Mouse (Mus musculus) liver, postnatal 0 days (tissue): Measurements from ENCODE around the gene Clic6. TPM values are rescaled to one million over a fixed set of nuclear protein-coding genes. Genes with fewer than 3 reads are reported as not detected.
A peak's percentile ranks its signal among the peaks of the same experiment; 100 is the strongest.

Experiments used
- ATAC-seq: fragments of 200-750 bp; cut with Nextera tagmentation; 2 replicates; pipeline ENCODE4 v1.8.0; 2017; ENCODE audit warnings: mild to moderate bottlenecking, moderate library complexity
- DNase-seq: peaks from one replicate; pipeline ENCODE4 v3.0.0-alpha.2; 2016
- H3K27ac ChIP-seq: fragments of 300-500 bp; sonication (generic); 2 replicates; pipeline ENCODE4 v1.5.1; 2014; ENCODE audit warnings: antibody characterized with exemption, moderate library complexity, mild to moderate bottlenecking, low read depth
- H3K27me3 ChIP-seq: fragments of 300-500 bp; sonication (generic); 2 replicates; pipeline ENCODE4 v1.6.1; 2014; ENCODE audit warnings: low read length, control low read depth, mixed read lengths; ENCODE audit not compliant: insufficient read depth
- H3K36me3 ChIP-seq: fragments of 300-500 bp; sonication (generic); replicated peaks from 2 replicates; pipeline ENCODE4 v1.6.1; 2014; ENCODE audit warnings: mild to moderate bottlenecking, control low read depth, low read length, moderate library complexity, mixed read lengths; ENCODE audit not compliant: insufficient read depth
- H3K4me1 ChIP-seq: fragments of 300-500 bp; sonication (generic); 2 replicates; pipeline ENCODE4 v1.6.1; 2014; ENCODE audit warnings: antibody characterized with exemption, mild to moderate bottlenecking, control low read depth; ENCODE audit not compliant: insufficient read depth
- H3K4me2 ChIP-seq: fragments of 300-500 bp; sonication (generic); 2 replicates; pipeline ENCODE4 v1.6.1; 2014; ENCODE audit warnings: low read depth, mild to moderate bottlenecking, low read length, moderate library complexity, mixed read lengths
- H3K4me3 ChIP-seq: fragments of 300-500 bp; sonication (generic); 2 replicates; pipeline ENCODE4 v1.5.1; 2014; ENCODE audit warnings: low read depth, low read length
- H3K9ac ChIP-seq: fragments of 300-500 bp; sonication (generic); replicated peaks from 2 replicates; pipeline ENCODE4 v1.6.1; 2014; ENCODE audit warnings: mild to moderate bottlenecking, moderate library complexity
- H3K9me3 ChIP-seq: fragments of 300-500 bp; sonication (generic); 2 replicates; pipeline ENCODE4 v1.6.1; 2016; ENCODE audit warnings: mild to moderate bottlenecking, control low read depth, low read length, mixed read lengths
- CTCF ChIP-seq: sonication (generic); IDR thresholded peaks from 2 replicates; pipeline ENCODE4 v1.5.1; 2016; ENCODE audit warnings: antibody characterized with exemption, low read depth
- EP300 ChIP-seq: IDR thresholded peaks from 2 replicates; pipeline ENCODE4 v1.6.1; 2016; ENCODE audit warnings: antibody characterized with exemption, low read depth, mild to moderate bottlenecking
- WGBS: fragments of 180-500 bp; shearing (Covaris S2); extraction: QIAGEN DNeasy Blood & Tissue Kit; methylation state at CpG from one replicate; pipeline ENCODE4 v1.1.7; 2014; ENCODE audit not compliant: insufficient replicate concordance; 5-methylcytosine and 5-hydroxymethylcytosine counted together
- polyA plus RNA-seq: library from polyadenylated mRNA; unstranded; fragments of >200 nt; fragmentation: Nextera tagmentation; extraction: Ambion mirVana; gene quantifications from 2 replicates; pipeline ENCODE4 v1.2.1, GENCODE M21; 2015

Clic6 gene
- polyA plus RNA-seq, 1 experiment from 2014 or later = 0.32 TPM

- Histone ChIP-seq H3K4me2 (peak overlapping the region; percentile 74), H3K4me3 (peak overlapping the region; percentile 48), H3K4me1 (peaks cover 9% of the 10 kb centered on the region), H3K27me3 (peaks cover 37% of the 10 kb centered on the region), H3K27ac (no peak overlapping the region), H3K9ac (peak overlapping the region; percentile 40; the same call in 1 of the 2 replicates), H3K9me3 (no peaks in the 10 kb centered on the region), H3K36me3 (no peaks in the 10 kb centered on the region)
- ATAC-seq = no peak
- TF ChIP-seq CTCF (no peak), EP300 (no peak)
- DNase-seq = peak; percentile 24
- 1% methylated on average over 32 of the region's 34 CpGs for WGBS
Measured at GRCm38 (mm10) chr16:92498589-92498981, 13.0 kb downstream of the Clic6 start.

DNA sequence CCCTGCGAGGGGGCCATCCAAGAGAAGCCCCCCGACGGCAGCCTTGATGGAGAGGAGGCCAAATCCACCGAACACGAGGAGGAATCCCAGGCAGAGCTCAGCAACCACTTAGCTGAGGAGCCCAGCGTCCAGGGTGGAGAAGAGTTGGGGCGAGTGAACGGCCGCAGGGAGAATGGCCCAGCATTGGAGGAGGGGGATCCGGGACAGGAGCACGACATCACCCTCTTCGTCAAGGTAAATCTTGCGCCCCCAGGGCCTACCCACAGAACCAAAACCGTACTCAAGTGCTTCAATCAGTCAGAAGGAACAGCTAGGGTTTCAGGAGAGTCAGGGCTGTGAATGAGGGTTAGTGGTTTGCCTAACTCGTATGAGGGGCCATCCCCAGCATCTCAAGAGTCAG lies 13.8 kb downstream of the Clic6 start:
- Histone ChIP-seq H3K27ac (no peak overlapping the region), H3K4me3 (peak overlapping the region; percentile 48; the same call in 1 of the 2 replicates), H3K27me3 (peaks cover 37% of the 10 kb centered on the region), H3K9me3 (no peaks in the 10 kb centered on the region), H3K4me2 (peak overlapping the region; percentile 74), H3K4me1 (peaks cover 9% of the 10 kb centered on the region), H3K9ac (no peak overlapping the region), H3K36me3 (no peaks in the 10 kb centered on the region)
- 21% methylated on average over 15 of the region's 15 CpGs for WGBS
- DNase-seq (no peak), ATAC-seq (no peak)
- TF ChIP-seq EP300 = no peak
- no peak for TF ChIP-seq CTCF

DNA sequence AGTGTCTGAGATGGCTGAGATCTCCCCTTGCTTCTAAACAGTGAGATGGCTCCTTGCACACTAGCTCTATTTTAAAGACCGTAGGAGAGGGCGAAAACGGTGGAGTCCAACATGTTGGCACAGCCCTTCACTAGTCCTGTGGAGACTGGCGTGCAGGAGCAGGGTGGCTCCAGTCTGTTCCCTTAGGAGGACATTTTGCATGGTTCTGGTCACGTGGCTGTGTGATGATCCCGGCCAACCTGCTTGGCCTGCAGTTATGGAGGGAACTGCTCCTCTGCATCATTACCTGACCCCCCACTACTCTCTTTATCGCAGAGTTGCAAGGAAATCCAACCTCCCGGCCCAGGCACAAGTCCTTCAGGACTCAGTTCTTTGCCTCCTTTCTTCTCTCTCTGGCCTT lies 15.0 kb downstream of the Clic6 start:
- Histone ChIP-seq H3K4me3 (no peak overlapping the region), H3K4me2 (no peak overlapping the region), H3K4me1 (peaks cover 9% of the 10 kb centered on the region), H3K27ac (no peak overlapping the region), H3K9me3 (no peaks in the 10 kb centered on the region), H3K36me3 (no peaks in the 10 kb centered on the region), H3K27me3 (peaks cover 37% of the 10 kb centered on the region), H3K9ac (no peak overlapping the region)
- ATAC-seq (no peak), DNase-seq (no peak)
- TF ChIP-seq EP300 (no peak), CTCF (no peak)
- 77% methylated on average over 8 of the region's 8 CpGs for WGBS

GRCm38 (mm10) chr16:92503105-92503504 lies 17.6 kb downstream of the Clic6 start:
- Histone ChIP-seq H3K36me3 (no peaks in the 10 kb centered on the region), H3K4me1 (peaks cover 9% of the 10 kb centered on the region), H3K9me3 (no peaks in the 10 kb centered on the region), H3K9ac (no peak overlapping the region), H3K27ac (no peak overlapping the region), H3K27me3 (peaks cover 24% of the 10 kb centered on the region), H3K4me2 (no peak overlapping the region), H3K4me3 (no peak overlapping the region)
- WGBS = 55% methylated on average over 5 of the region's 5 CpGs
- ATAC-seq (no peak), DNase-seq (no peak)
- TF ChIP-seq CTCF = no peak
- no peak for TF ChIP-seq EP300

DNA sequence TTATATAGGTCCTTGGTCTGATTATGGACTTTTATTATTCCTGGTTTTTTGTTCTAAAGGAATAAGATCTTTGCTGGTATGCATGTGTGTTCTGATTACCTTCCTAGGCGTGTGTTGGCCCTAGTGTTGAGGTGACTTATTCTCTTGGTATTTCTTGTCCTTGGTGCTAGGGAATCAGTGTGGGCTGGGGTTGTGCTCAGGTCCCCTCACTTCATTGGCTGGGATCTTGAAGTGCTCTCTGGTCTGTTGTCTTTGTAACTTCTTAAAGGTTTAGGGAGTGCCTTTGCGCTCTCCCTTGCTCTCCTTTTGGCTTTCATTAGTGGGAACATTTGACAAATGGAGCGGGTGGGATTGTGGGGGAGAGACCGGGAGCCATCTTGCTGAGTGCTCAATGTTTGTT lies 22.0 kb downstream of the Clic6 start:
- no peak overlapping the region for H3K27ac ChIP-seq
- no peak for TF ChIP-seq CTCF
- TF ChIP-seq EP300 = no peak
- H3K4me1 ChIP-seq = no peaks in the 10 kb centered on the region
- no peaks in the 10 kb centered on the region for H3K9me3 ChIP-seq
- ATAC-seq (no peak), DNase-seq (no peak)
- 78% methylated on average over 4 of the region's 4 CpGs for WGBS
- H3K36me3 ChIP-seq = no peaks in the 10 kb centered on the region
- no peak overlapping the region for H3K4me3 ChIP-seq
- no peak overlapping the region for H3K4me2 ChIP-seq
- no peaks in the 10 kb centered on the region for H3K27me3 ChIP-seq
- no peak overlapping the region for H3K9ac ChIP-seq

GRCm38 (mm10) chr16:92510835-92511772 lies 25.6 kb downstream of the Clic6 start:
- no peaks in the 10 kb centered on the region for H3K27me3 ChIP-seq
- H3K4me2 ChIP-seq = no peak overlapping the region
- no peak overlapping the region for H3K4me3 ChIP-seq
- H3K9ac ChIP-seq = no peak overlapping the region
- no peak for DNase-seq
- no peak for TF ChIP-seq EP300
- no peak for TF ChIP-seq CTCF
- H3K36me3 ChIP-seq = no peaks in the 10 kb centered on the region
- H3K9me3 ChIP-seq = no peaks in the 10 kb centered on the region
- no peaks in the 10 kb centered on the region for H3K4me1 ChIP-seq
- WGBS = 65% methylated on average over 13 of the region's 13 CpGs
- H3K27ac ChIP-seq = no peak overlapping the region
- ATAC-seq = no peak
